Mouse (Mus musculus): Measurements from ENCODE around the gene Dync2li1. TPM values are rescaled to one million over a fixed set of nuclear protein-coding genes. Genes with fewer than 3 reads are reported as not detected.

Gene Dync2li1
- polyA plus RNA-seq, 1 experiment from 2014 or later, result 28.3 TPM

DNA sequence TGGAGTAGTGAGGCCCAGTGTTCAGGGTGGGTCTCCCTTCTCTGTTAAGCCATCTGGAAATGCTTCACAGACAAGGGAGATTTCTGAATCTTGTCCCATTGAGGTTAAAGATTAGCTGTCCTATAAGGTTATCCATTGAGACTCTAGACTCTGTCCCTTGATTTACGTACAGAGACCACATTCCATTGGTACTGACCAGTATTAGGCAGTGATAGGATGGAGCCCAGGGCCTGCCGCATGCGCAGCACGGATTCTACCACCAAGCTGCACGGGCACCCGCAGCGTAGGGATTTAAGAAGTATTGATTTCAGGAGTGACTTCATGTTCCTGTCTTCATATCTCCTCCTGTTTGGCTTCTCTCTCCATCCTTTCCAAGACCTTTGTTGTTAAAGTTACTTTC, 36.2 kb upstream of the Dync2li1 start:
- 0 out of 2 replicates have a peak, but pooled peaks cover 4% of the 10 kb centered on the region for H3K9me3 ChIP-seq (ENCODE audit: control insufficient read depth, low read length)
- H3K27me3 ChIP-seq (replicated peaks; ENCODE audit: control insufficient read depth, insufficient read depth, low read length), result no peaks in the 10 kb centered on the region
- WGBS, result 97% methylated on average over 7 of the region's 7 CpGs
- H3K27ac ChIP-seq (replicated peaks; ENCODE audit: low read depth, low read length), result no peak overlapping the region
- no peaks in the 10 kb centered on the region for H3K4me1 ChIP-seq (ENCODE audit: control insufficient read depth, insufficient read depth, low read length)
- H3K36me3 ChIP-seq (ENCODE audit: control insufficient read depth, insufficient read depth, low read length), result peaks cover 45% of the 10 kb centered on the region
- DNase-seq (ENCODE audit: low spot score) (no peak), ATAC-seq (ENCODE audit: low read depth) (no peak)
- H3K9ac ChIP-seq (ENCODE audit: low read depth, low read length), result no peak overlapping the region
- no peak overlapping the region for H3K4me2 ChIP-seq (ENCODE audit: low read depth, low read length)
- H3K4me3 ChIP-seq (ENCODE audit: low read depth, low read length), result no peak overlapping the region

DNA sequence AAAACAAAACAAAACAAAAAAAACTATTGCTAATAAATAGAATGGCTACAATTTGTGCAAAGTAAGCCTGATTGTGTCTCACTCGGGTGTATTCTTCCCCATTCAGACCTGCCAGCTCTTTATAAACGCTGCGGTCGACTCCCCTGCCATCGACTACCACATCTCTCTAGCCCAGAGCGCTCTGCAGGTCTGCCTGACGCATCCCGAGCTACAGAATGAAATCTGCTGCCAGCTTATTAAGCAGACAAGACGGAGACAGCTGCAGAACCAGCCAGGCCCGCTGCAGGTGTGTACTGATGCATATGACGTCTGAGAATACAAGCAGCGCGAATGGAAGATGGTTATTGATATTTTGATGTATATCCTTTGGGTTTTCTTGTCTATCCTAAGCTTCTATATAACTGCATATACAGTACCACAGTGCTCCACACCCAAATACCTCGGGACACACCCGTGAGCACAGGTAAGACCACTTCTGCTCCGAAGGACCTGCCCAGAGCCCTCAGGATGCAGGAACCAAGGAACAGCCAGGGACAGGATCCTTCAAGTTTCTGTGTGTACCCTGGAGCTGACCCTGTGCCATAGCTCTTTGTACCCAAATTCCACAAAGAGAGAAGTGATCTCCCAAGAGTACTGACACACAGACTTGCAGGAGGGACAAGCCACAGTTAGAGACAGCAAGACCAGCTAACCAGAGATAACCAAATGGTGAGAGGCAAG, 34.7 kb upstream of the Dync2li1 start:
- DNase-seq (ENCODE audit: low spot score), result no peak

DNA sequence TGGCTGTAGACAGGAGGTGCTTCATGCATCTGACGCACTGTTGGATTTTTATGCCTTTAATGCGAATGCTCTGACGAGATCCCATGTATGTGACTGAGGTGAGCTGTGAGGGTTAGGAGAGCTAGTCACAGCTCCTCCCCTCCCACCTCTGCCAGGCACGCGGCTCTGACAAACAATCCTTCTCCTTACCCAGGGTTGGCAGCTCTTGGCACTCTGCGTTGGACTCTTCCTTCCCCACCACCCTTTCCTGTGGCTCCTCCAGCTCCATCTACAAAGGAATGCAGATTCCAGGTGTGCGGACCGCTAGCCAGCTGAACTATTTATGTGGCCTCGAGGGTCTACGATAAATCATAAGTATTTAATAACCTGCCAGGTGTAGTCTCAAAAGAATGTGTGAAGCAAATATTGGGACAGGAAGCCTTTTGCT, 30.3 kb upstream of the Dync2li1 start:
- DNase-seq (ENCODE audit: low spot score) (peak; percentile 37), ATAC-seq (ENCODE audit: low read depth) (0 out of 2 replicates have a peak, but pooled peaks have one; percentile 44)
- 0 out of 2 replicates have a peak, but pooled peaks cover 4% of the 10 kb centered on the region for H3K9me3 ChIP-seq (ENCODE audit: control insufficient read depth, low read length)
- H3K36me3 ChIP-seq (ENCODE audit: control insufficient read depth, insufficient read depth, low read length), result peaks cover 36% of the 10 kb centered on the region
- no peak overlapping the region for H3K4me3 ChIP-seq (ENCODE audit: low read depth, low read length)
- H3K27ac ChIP-seq (replicated peaks; ENCODE audit: low read depth, low read length), result peak overlapping the region; percentile 46; the same call in 1 of the 2 replicates
- peak overlapping the region; percentile 23 for H3K4me2 ChIP-seq (ENCODE audit: low read depth, low read length)
- H3K9ac ChIP-seq (ENCODE audit: low read depth, low read length), result no peak overlapping the region
- no peaks in the 10 kb centered on the region for H3K27me3 ChIP-seq (replicated peaks; ENCODE audit: control insufficient read depth, insufficient read depth, low read length)
- 38% methylated on average over 10 of the region's 10 CpGs for WGBS
- H3K4me1 ChIP-seq (ENCODE audit: control insufficient read depth, insufficient read depth, low read length), result peaks cover 11% of the 10 kb centered on the region; the same call in 1 of the 2 replicates

More for the DNA sequence above, 34.7 kb upstream of the Dync2li1 start:
- peaks cover 5% of the 10 kb centered on the region; the same call in 1 of the 2 replicates for H3K4me1 ChIP-seq (ENCODE audit: control insufficient read depth, insufficient read depth, low read length)
- no peak overlapping the region for H3K9ac ChIP-seq (ENCODE audit: low read depth, low read length)
- H3K27me3 ChIP-seq (replicated peaks; ENCODE audit: control insufficient read depth, insufficient read depth, low read length), result no peaks in the 10 kb centered on the region
- no peak overlapping the region for H3K4me3 ChIP-seq (ENCODE audit: low read depth, low read length)
- no peak overlapping the region for H3K27ac ChIP-seq (replicated peaks; ENCODE audit: low read depth, low read length)
- 90% methylated on average over 16 of the region's 16 CpGs for WGBS
- H3K9me3 ChIP-seq (ENCODE audit: control insufficient read depth, low read length), result 0 out of 2 replicates have a peak, but pooled peaks cover 4% of the 10 kb centered on the region
- no peak for ATAC-seq (ENCODE audit: low read depth)
- peaks cover 44% of the 10 kb centered on the region for H3K36me3 ChIP-seq (ENCODE audit: control insufficient read depth, insufficient read depth, low read length)
- no peak overlapping the region for H3K4me2 ChIP-seq (ENCODE audit: low read depth, low read length)

DNA sequence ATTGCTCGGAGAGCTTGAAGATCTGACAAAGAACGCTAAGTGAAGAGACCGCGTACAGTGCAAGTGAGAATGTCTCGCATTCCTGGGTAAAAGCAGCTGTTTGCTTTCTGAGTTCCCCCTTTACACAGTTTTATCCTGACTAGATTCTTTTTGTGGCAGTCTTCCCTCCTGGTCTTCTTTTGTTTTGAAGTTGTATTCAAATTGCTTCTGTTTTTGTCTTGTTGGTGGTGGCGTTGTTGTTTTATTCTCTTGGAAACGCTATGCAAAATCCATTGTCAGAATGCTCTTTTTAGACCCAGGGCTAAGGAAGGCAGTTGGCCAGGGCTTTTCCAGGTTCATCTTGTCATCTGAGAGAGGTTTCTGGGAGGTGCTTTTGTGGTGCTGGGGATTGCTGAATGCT, 29.8 kb upstream of the Dync2li1 start:
- H3K4me3 ChIP-seq (ENCODE audit: low read depth, low read length), result no peak overlapping the region
- H3K27me3 ChIP-seq (replicated peaks; ENCODE audit: control insufficient read depth, insufficient read depth, low read length), result no peaks in the 10 kb centered on the region
- H3K9me3 ChIP-seq (ENCODE audit: control insufficient read depth, low read length), result 0 out of 2 replicates have a peak, but pooled peaks cover 4% of the 10 kb centered on the region
- ATAC-seq (ENCODE audit: low read depth), result peak; percentile 30; the same call in 1 of the 2 replicates
- peak overlapping the region; percentile 46 for H3K27ac ChIP-seq (replicated peaks; ENCODE audit: low read depth, low read length)
- peaks cover 31% of the 10 kb centered on the region for H3K36me3 ChIP-seq (ENCODE audit: control insufficient read depth, insufficient read depth, low read length)
- WGBS, result 44% methylated on average over 7 of the region's 7 CpGs
- peak; percentile 41 for DNase-seq (ENCODE audit: low spot score)
- no peak overlapping the region for H3K4me2 ChIP-seq (ENCODE audit: low read depth, low read length)
- peaks cover 11% of the 10 kb centered on the region; the same call in 1 of the 2 replicates for H3K4me1 ChIP-seq (ENCODE audit: control insufficient read depth, insufficient read depth, low read length)
- no peak overlapping the region for H3K9ac ChIP-seq (ENCODE audit: low read depth, low read length)

DNA sequence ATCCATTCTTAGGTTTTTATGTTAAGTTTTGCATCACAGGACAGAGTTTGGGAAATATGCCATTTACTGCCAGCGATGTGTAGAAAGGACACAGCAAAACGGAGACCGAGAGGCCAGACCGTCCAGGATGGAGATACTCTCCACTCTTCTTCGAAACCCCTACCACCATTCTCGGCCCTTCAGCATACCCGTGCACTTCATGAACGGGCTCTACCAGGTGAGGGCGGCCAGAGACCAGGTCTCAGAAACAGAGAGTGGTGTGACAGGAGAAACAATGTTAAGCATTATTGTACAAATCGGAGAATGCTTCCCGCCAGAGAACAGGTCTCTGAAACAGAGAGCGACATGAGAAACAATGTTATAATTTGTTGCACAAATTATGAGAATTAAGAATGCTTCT, 28.4 kb upstream of the Dync2li1 start:
- Histone ChIP-seq H3K27me3 (replicated peaks; ENCODE audit: control insufficient read depth, insufficient read depth, low read length) (no peaks in the 10 kb centered on the region), H3K4me3 (ENCODE audit: low read depth, low read length) (no peak overlapping the region), H3K36me3 (ENCODE audit: control insufficient read depth, insufficient read depth, low read length) (peaks cover 24% of the 10 kb centered on the region), H3K9ac (ENCODE audit: low read depth, low read length) (no peak overlapping the region), H3K27ac (replicated peaks; ENCODE audit: low read depth, low read length) (no peak overlapping the region), H3K4me2 (ENCODE audit: low read depth, low read length) (no peak overlapping the region), H3K4me1 (ENCODE audit: control insufficient read depth, insufficient read depth, low read length) (peaks cover 11% of the 10 kb centered on the region; the same call in 1 of the 2 replicates), H3K9me3 (ENCODE audit: control insufficient read depth, low read length) (0 out of 2 replicates have a peak, but pooled peaks cover 4% of the 10 kb centered on the region)
- DNase-seq (ENCODE audit: low spot score), result no peak
- no peak for ATAC-seq (ENCODE audit: low read depth)
- 91% methylated on average over 12 of the region's 12 CpGs for WGBS

DNA sequence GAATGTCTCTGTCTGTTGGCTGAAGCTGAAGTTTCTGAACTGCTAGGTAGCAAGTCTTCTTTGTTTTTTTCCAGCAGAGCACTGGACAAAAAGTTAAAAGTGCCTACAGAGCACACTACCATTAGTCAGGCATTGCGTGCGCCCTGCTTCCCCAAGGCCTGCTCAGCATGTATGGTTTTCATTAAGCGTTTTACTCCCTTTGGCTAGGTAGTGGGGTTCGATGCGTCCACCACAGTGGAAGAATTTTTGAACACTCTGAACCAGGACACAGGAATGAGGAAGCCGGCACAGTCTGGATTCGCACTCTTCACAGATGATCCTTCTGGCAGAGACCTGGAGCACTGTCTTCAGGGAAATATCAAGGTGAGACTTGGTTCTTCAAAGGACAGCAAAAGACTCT, 27.4 kb upstream of the Dync2li1 start:
- no peaks in the 10 kb centered on the region for H3K27me3 ChIP-seq (replicated peaks; ENCODE audit: control insufficient read depth, insufficient read depth, low read length)
- H3K4me3 ChIP-seq (ENCODE audit: low read depth, low read length), result no peak overlapping the region
- 52% methylated on average over 7 of the region's 7 CpGs for WGBS
- no peak overlapping the region for H3K27ac ChIP-seq (replicated peaks; ENCODE audit: low read depth, low read length)
- 0 out of 2 replicates have a peak, but pooled peaks cover 4% of the 10 kb centered on the region for H3K9me3 ChIP-seq (ENCODE audit: control insufficient read depth, low read length)
- DNase-seq (ENCODE audit: low spot score) (peak; percentile 34), ATAC-seq (ENCODE audit: low read depth) (no peak)
- peaks cover 18% of the 10 kb centered on the region for H3K36me3 ChIP-seq (ENCODE audit: control insufficient read depth, insufficient read depth, low read length)
- no peak overlapping the region for H3K9ac ChIP-seq (ENCODE audit: low read depth, low read length)
- H3K4me1 ChIP-seq (ENCODE audit: control insufficient read depth, insufficient read depth, low read length), result peaks cover 11% of the 10 kb centered on the region; the same call in 1 of the 2 replicates
- no peak overlapping the region for H3K4me2 ChIP-seq (ENCODE audit: low read depth, low read length)

DNA sequence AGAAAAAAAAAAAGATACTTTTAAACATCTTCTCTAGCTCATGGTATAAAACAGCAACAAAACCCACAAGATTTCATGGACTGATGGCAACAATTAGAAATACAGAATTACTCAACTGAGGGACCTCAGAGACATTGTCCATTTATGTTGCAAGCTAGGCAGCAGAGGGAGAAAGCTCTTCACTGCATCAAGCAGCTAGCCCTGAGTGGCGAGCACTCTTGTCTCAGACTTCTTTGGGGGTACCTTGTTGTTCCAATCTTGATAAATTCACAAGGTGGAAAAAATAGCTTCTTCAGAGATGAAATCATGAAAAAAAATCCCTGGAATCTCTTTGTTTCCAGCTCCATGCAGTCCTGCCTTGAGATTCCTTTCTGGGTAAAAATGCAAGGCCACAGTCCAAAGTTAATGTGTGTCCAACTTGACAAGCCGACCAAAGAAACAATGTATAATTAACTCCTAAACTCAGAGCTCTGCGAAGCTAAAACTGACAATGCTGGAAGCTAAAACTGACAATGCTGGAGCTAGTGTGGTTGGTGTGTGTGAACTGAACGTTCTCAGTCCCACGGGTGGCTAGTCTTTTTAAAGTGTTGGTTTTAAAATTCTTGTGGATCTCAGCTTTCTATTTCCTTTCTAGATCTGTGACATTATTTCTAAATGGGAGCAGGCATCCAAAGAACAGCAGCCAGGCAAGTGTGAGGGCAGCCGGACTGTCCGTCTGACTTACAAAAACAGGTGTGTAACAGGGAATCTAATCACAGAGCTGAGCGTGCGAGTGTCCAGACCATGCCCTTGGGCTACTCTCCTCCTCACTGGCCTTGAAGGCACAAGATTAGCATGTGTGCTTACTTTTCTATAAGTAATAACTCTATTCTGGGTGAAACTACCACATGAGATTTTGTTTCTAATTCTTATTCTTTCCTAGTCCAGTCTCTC, 26.0 kb upstream of the Dync2li1 start:
- H3K9me3 ChIP-seq (ENCODE audit: control insufficient read depth, low read length), result no peaks in the 10 kb centered on the region
- 0 out of 2 replicates have a peak overlapping the region, but pooled peaks have one; percentile 17 for H3K27ac ChIP-seq (replicated peaks; ENCODE audit: low read depth, low read length)
- no peak overlapping the region for H3K4me2 ChIP-seq (ENCODE audit: low read depth, low read length)
- peaks cover 11% of the 10 kb centered on the region; the same call in 1 of the 2 replicates for H3K4me1 ChIP-seq (ENCODE audit: control insufficient read depth, insufficient read depth, low read length)
- H3K36me3 ChIP-seq (ENCODE audit: control insufficient read depth, insufficient read depth, low read length), result peaks cover 8% of the 10 kb centered on the region
- ATAC-seq (ENCODE audit: low read depth) (no peak; the same call in 1 of the 2 replicates), DNase-seq (ENCODE audit: low spot score) (no peak)
- H3K27me3 ChIP-seq (replicated peaks; ENCODE audit: control insufficient read depth, insufficient read depth, low read length), result no peaks in the 10 kb centered on the region
- no peak overlapping the region for H3K4me3 ChIP-seq (ENCODE audit: low read depth, low read length)
- WGBS, result 59% methylated on average over 9 of the region's 9 CpGs
- no peak overlapping the region for H3K9ac ChIP-seq (ENCODE audit: low read depth, low read length)

DNA sequence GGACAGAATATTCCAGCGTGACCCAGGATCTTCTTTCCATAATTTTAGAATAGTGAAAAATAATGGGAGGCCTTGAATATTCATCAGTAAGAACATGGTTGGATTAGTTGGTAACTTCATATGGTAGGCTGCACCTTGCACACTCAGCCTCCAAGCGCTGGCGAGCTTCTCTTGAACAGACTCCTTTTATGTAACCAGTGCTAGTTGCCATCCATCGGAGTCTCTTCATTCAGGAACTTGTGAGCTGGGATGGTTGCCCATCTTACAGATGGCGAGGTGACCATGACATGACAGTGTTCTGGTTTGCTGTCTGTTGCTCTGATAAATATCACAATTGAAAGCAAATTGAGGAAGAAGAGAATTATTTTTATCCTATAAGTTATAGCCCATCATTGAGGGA, 24.5 kb upstream of the Dync2li1 start:
- no peak overlapping the region for H3K4me2 ChIP-seq (ENCODE audit: low read depth, low read length)
- H3K27ac ChIP-seq (replicated peaks; ENCODE audit: low read depth, low read length), result no peak overlapping the region
- no peaks in the 10 kb centered on the region for H3K27me3 ChIP-seq (replicated peaks; ENCODE audit: control insufficient read depth, insufficient read depth, low read length)
- DNase-seq (ENCODE audit: low spot score) (no peak), ATAC-seq (ENCODE audit: low read depth) (no peak)
- H3K36me3 ChIP-seq (ENCODE audit: control insufficient read depth, insufficient read depth, low read length), result peaks cover 11% of the 10 kb centered on the region
- no peaks in the 10 kb centered on the region for H3K9me3 ChIP-seq (ENCODE audit: control insufficient read depth, low read length)
- peaks cover 6% of the 10 kb centered on the region; the same call in 1 of the 2 replicates for H3K4me1 ChIP-seq (ENCODE audit: control insufficient read depth, insufficient read depth, low read length)
- WGBS, result 95% methylated on average over 5 of the region's 5 CpGs
- H3K4me3 ChIP-seq (ENCODE audit: low read depth, low read length), result no peak overlapping the region
- H3K9ac ChIP-seq (ENCODE audit: low read depth, low read length), result no peak overlapping the region
